Mouse (Mus musculus) testis, adult 2 months (tissue): Measurements from ENCODE around the gene Plxdc1.

Experiments
- CTCF ChIP-seq: fragments of 200-500 bp; IDR thresholded peaks from 2 replicates; pipeline ENCODE4 v1.5.1; 2012; ENCODE audit warnings: low read depth, mild to moderate bottlenecking, inconsistent platforms, low read length, moderate library complexity; ENCODE audit not compliant: control insufficient read depth, insufficient read depth, insufficient replicate concordance
- POLR2A ChIP-seq: fragments of 200-500 bp; IDR thresholded peaks from 2 replicates; pipeline ENCODE4 v1.6.1; 2012; ENCODE audit warnings: low read depth, mild to moderate bottlenecking, inconsistent platforms, low read length, moderate library complexity; ENCODE audit not compliant: control insufficient read depth

- TF ChIP-seq POLR2A: no peak
- no peak for TF ChIP-seq CTCF
Observed at GRCm38 (mm10) chr11:97953939-97954275, 32.3 kb downstream of the Plxdc1 start.
